22 mouse cellular contexts compared by ENCODE assay signal in genomic region chrX:100708032-100708431, GRCm38 (mm10). TPM values are rescaled to one million over a fixed set of nuclear protein-coding genes. Genes with fewer than 3 reads are reported as not detected.
DNase-seq lines count a peak whose midpoint lies in the region; ATAC-seq and TF ChIP-seq lines count a peak whose summit lies in the region.
"Had no signal": no experiment of that assay in that cellular context is flagged by ENCODE, and none has a peak within 500 bp of the region (broad histone marks: within the 10 kb centered on the region; RNA-seq: fewer than 3 reads in every experiment).

No protein-coding gene starts in this region.

- no peaks in the 10 kb centered on the region for H3K4me1 ChIP-seq in liver, adult 2 months (ENCODE audit: control insufficient read depth, insufficient read depth, low read length)
- H3K4me1 ChIP-seq in liver, embryonic 11.5 days (replicated peaks; ENCODE audit: control insufficient read depth, insufficient read depth, low read length), result no peaks in the 10 kb centered on the region
- H3K4me1 ChIP-seq: embryonic facial prominence, embryonic 13.5 days; forebrain, embryonic 12.5 days; heart, embryonic 10.5 days; heart, embryonic 15.5 days had no signal

- no peak for TF ChIP-seq CTCF in liver, adult 2 months (IDR thresholded peaks at IDR 0.05; ENCODE audit: low read depth, low read length)

- 32% methylated on average over 6 of the region's 6 CpGs for WGBS in liver, adult 2 months
- 85% methylated on average over 6 of the region's 6 CpGs for WGBS in liver, embryonic 11.5 days

- TF ChIP-seq POLR2A in liver, adult 2 months (IDR thresholded peaks at IDR 0.05; ENCODE audit: extremely low read depth, insufficient read depth, low read length), result no peak

- DNase-seq in kidney, adult 18-20 months, result peak; percentile 17
- DNase-seq in kidney, postnatal 4 days, result no peak
- peak; percentile 46 for DNase-seq in liver, adult 2 months (ENCODE audit: extremely low read depth, low read depth, low spot score)
- DNase-seq in liver, embryonic 11.5 days (ENCODE audit: low spot score), result no peak
- peak; percentile 14 for DNase-seq in kidney, postnatal 14 days
- DNase-seq in yolk sac, embryonic 10.5 days (ENCODE audit: low spot score), result peak; percentile 34
- no peak for DNase-seq in ovary, postnatal 36 days (ENCODE audit: low spot score)
- no peak for DNase-seq in adrenal gland, adult 2 months
- DNase-seq: adrenal gland, postnatal 14 days; cerebellum, adult 11-12 months; cerebellum, adult 9-11 months; cerebellum, postnatal 36 days; gastrocnemius, postnatal 10 days; heart, adult 18-20 months; heart, postnatal 14 days had no signal

- no peak for ATAC-seq in liver, embryonic 11.5 days (replicated peaks; ENCODE audit: low FRiP score)
- ATAC-seq: forebrain, embryonic 16.5 days had no signal

- no peaks in the 10 kb centered on the region for H3K27me3 ChIP-seq in liver, adult 2 months (ENCODE audit: control insufficient read depth, insufficient read depth, low read length)
- H3K27me3 ChIP-seq in liver, embryonic 11.5 days (replicated peaks; ENCODE audit: control insufficient read depth, insufficient read depth, low read length), result no peaks in the 10 kb centered on the region
- H3K27me3 ChIP-seq: forebrain, embryonic 12.5 days; heart, embryonic 15.5 days had no signal

- no peaks in the 10 kb centered on the region for H3K9me3 ChIP-seq in liver, embryonic 11.5 days (ENCODE audit: control insufficient read depth, low read length)
- H3K9me3 ChIP-seq: embryonic facial prominence, embryonic 13.5 days; forebrain, embryonic 12.5 days; heart, embryonic 10.5 days; heart, embryonic 15.5 days had no signal

- no peak overlapping the region for H3K27ac ChIP-seq in liver, adult 2 months (replicated peaks; ENCODE audit: insufficient read depth, low read depth, low read length)
- no peak overlapping the region for H3K27ac ChIP-seq in liver, embryonic 11.5 days (ENCODE audit: low read depth, low read length)
- H3K27ac ChIP-seq: embryonic facial prominence, embryonic 13.5 days; forebrain, embryonic 12.5 days; heart, embryonic 10.5 days; heart, embryonic 15.5 days had no signal

- no peaks in the 10 kb centered on the region for H3K79me2 ChIP-seq in liver, adult 2 months (ENCODE audit: control insufficient read depth, insufficient read depth, low read length)

- no peaks in the 10 kb centered on the region for H3K36me3 ChIP-seq in liver, adult 2 months (ENCODE audit: control insufficient read depth, insufficient read depth, low read length)
- H3K36me3 ChIP-seq in liver, embryonic 11.5 days (ENCODE audit: control insufficient read depth, insufficient read depth, low read length), result peaks cover 5% of the 10 kb centered on the region
- H3K36me3 ChIP-seq: heart, embryonic 15.5 days had no signal

- no peak overlapping the region for H3K4me2 ChIP-seq in liver, embryonic 11.5 days
- H3K4me2 ChIP-seq: embryonic facial prominence, embryonic 13.5 days; forebrain, embryonic 12.5 days; heart, embryonic 15.5 days had no signal

- H3K9ac ChIP-seq in liver, adult 2 months (ENCODE audit: low read depth, low read length), result no peak overlapping the region
- no peak overlapping the region for H3K9ac ChIP-seq in liver, embryonic 11.5 days (ENCODE audit: low read depth, low read length)
- H3K9ac ChIP-seq: embryonic facial prominence, embryonic 13.5 days; forebrain, embryonic 12.5 days; heart, embryonic 15.5 days had no signal

- H3K4me3 ChIP-seq in liver, adult 2 months (ENCODE audit: insufficient read depth, low read depth, low read length), result no peak overlapping the region
- no peak overlapping the region for H3K4me3 ChIP-seq in liver, embryonic 11.5 days (ENCODE audit: low read depth, low read length)
- H3K4me3 ChIP-seq: embryonic facial prominence, embryonic 13.5 days; forebrain, embryonic 12.5 days; heart, embryonic 10.5 days; heart, embryonic 15.5 days had no signal

RNA-seq across cellular contexts. Expression of gene Gdpd2, which starts 21.6 kb away (rescaled TPM):
- total RNA-seq in liver, adult 2 months (2014; rRNA removed), result not detected in 2 replicates
- polyA plus RNA-seq in liver, adult 2 months (2012; rRNA removed), result not detected in 2 replicates
- polyA plus RNA-seq in liver, embryonic 11.5 days (2014; fragmentation: Nextera tagmentation; extraction: Ambion mirVana), result 0.14 and 0.19 TPM in 2 replicates
- total RNA-seq in adrenal gland, adult 2 months (2021), result under 1 TPM; 0.17 to 0.20 TPM
- polyA plus RNA-seq in adrenal gland, adult 2 months (2012; rRNA removed), result 0.60 and 0.86 TPM in 2 replicates
- total RNA-seq: hematopoietic stem cell, adult 5-6 weeks; MEL had no signal

RNA-seq across cellular contexts. Expression of gene Dlg3, which starts 59.5 kb away (rescaled TPM):
- 15.0 and 18.7 TPM in 2 replicates for total RNA-seq in liver, adult 2 months (2014; rRNA removed)
- polyA plus RNA-seq in liver, adult 2 months (2012; rRNA removed), result 5.0 and 6.2 TPM in 2 replicates
- 2.7 and 3.0 TPM in 2 replicates for polyA plus RNA-seq in liver, embryonic 11.5 days (2014; fragmentation: Nextera tagmentation; extraction: Ambion mirVana)
- total RNA-seq in adrenal gland, adult 2 months (2021), result 10 to 100 TPM; 33.3 to 48.6 TPM
- polyA plus RNA-seq in adrenal gland, adult 2 months (2012; rRNA removed), result 7.1 TPM in 2 replicates

Comparison
In these comparisons a context has a peak if more than half of its experiments do, and no peak if none do; other contexts are left out.
1. DNase-seq: peak in kidney, adult 18-20 months (single experiment), liver, adult 2 months (single experiment), kidney, postnatal 14 days (single experiment) and yolk sac, embryonic 10.5 days (single experiment); none in kidney, postnatal 4 days (0 of 2), liver, embryonic 11.5 days (single experiment), ovary, postnatal 36 days (single experiment) and adrenal gland, adult 2 months (single experiment).